Mouse (Mus musculus) gastrocnemius, postnatal 25 days (tissue): Measurements from ENCODE around the gene Cenpi. TPM values are rescaled to one million over a fixed set of nuclear protein-coding genes. Genes with fewer than 3 reads are reported as not detected.
"Not testable (repeated sequence)": the region's sequence is repeated elsewhere in the genome, so short reads cannot be mapped to it uniquely, and the experiment has no call there.

Experiments
- DNase-seq: peaks from one replicate; pipeline ENCODE4 v3.0.0; 2022
- long read RNA-seq, 2 experiments: library from polyadenylated mRNA; stranded (forward); transcript quantifications; one replicate each; pipeline ENCODE4 v2.0.0; 2021
- total RNA-seq, 2 experiments: library from RNA; stranded (reverse); gene quantifications; 1 replicate in 1 of 2; 2 replicates in 1 of 2; pipeline ENCODE4 v1.2.3; 2021

Gene Cenpi
- under 1 TPM; 0.33 to 0.70 TPM for total RNA-seq
- long read RNA-seq, experiment 1, partial matches to known transcripts, result 0 of 1 reads
- long read RNA-seq, experiment 1, other reads (novel, unspliced or antisense), result 1 of 1 reads
- long read RNA-seq, experiment 2, result 0 reads

- peak; percentile 86 for DNase-seq
These were observed at the start of gene Cenpi for GRCm38 (mm10) chrX:134307534-134308274. TSS of gene Cenpi (plus strand) at chrX:134308084.

- no peak for DNase-seq
These were observed 46.7 kb upstream of the Cenpi start for GRCm38 (mm10) chrX:134261191-134261590.

- DNase-seq, result no peak
These were observed 45.8 kb upstream of the Cenpi start for GRCm38 (mm10) chrX:134262129-134262528.

GRCm38 (mm10) chrX:134275715-134276114 is 32.2 kb upstream of the Cenpi start:
- no peak for DNase-seq

GRCm38 (mm10) chrX:134276275-134277160 is 31.4 kb upstream of the Cenpi start, which contains the start of gene Trmt2b:
TSS of gene Trmt2b (minus strand) at chrX:134276984.
- DNase-seq, result peak; percentile 72

- no peak for DNase-seq
These were observed 27.4 kb upstream of the Cenpi start for GRCm38 (mm10) chrX:134280531-134280930.

GRCm38 (mm10) chrX:134285102-134285501 is 22.8 kb upstream of the Cenpi start:
- DNase-seq, result no peak

GRCm38 (mm10) chrX:134285791-134286190 is 22.1 kb upstream of the Cenpi start:
- no peak for DNase-seq

GRCm38 (mm10) chrX:134287305-134287704 is 20.6 kb upstream of the Cenpi start:
- no peak for DNase-seq

- DNase-seq, result no peak
These were observed 11.6 kb upstream of the Cenpi start for GRCm38 (mm10) chrX:134296301-134296700.

GRCm38 (mm10) chrX:134296737-134297136 is 11.1 kb upstream of the Cenpi start:
- no peak for DNase-seq

- no peak for DNase-seq
These were observed 10.7 kb upstream of the Cenpi start for GRCm38 (mm10) chrX:134297195-134297594.

- no peak for DNase-seq
These were observed 7.7 kb upstream of the Cenpi start for GRCm38 (mm10) chrX:134300219-134300618.

GRCm38 (mm10) chrX:134303287-134303686 is 4.6 kb upstream of the Cenpi start:
- DNase-seq, result no peak

GRCm38 (mm10) chrX:134308275-134308634 is 371 bp downstream of the Cenpi start:
- DNase-seq, result no peak

GRCm38 (mm10) chrX:134311193-134311592 is 3.3 kb downstream of the Cenpi start:
- DNase-seq, result not testable (repeated sequence)

- no peak for DNase-seq
These were observed 11.5 kb downstream of the Cenpi start for GRCm38 (mm10) chrX:134319153-134319932.

GRCm38 (mm10) chrX:134333280-134333679 is 25.4 kb downstream of the Cenpi start:
- no peak for DNase-seq

- DNase-seq, result no peak
These were observed 34.9 kb downstream of the Cenpi start for GRCm38 (mm10) chrX:134342735-134343134.

- no peak for DNase-seq
These were observed 42.3 kb downstream of the Cenpi start for GRCm38 (mm10) chrX:134350205-134350604.

GRCm38 (mm10) chrX:134353848-134354247 is 46.0 kb downstream of the Cenpi start:
- DNase-seq, result no peak

GRCm38 (mm10) chrX:134359336-134359735 is 51.5 kb downstream of the Cenpi start:
- no peak for DNase-seq
